Mouse (Mus musculus) olfactory bulb, adult 2 months (tissue): ENCODE results near the gene Car10.

Experiments used
- CTCF ChIP-seq: fragments of 200-500 bp; IDR thresholded peaks from 2 replicates; pipeline ENCODE4 v1.5.1; 2012; ENCODE audit warnings: low read depth, mild to moderate bottlenecking, low read length, moderate library complexity; ENCODE audit not compliant: insufficient read depth
- POLR2A ChIP-seq: fragments of 200-500 bp; IDR thresholded peaks from 2 replicates; pipeline ENCODE4 v1.6.1; 2012; ENCODE audit warnings: mild to moderate bottlenecking, low read depth, low read length, moderate library complexity; ENCODE audit not compliant: insufficient read depth

DNA sequence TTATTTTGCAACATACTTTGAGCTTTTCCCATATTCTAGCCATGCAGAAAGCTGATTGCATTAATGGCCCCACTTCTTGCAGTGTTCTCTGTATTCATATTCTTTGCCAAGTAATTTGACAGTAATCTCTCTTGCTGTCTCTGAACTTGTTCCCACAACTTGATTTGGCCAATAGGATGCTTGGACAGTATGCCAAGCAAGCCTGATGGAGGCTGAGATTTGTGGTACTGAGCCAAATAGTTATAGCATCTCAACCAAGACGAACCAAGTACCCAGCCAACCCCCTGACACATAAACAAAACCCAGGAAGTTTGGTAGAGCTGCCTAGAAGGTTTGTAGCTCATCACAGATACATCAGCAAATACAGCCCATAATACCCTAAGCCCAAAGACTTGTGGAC is 342.6 kb downstream of the Car10 start:
- TF ChIP-seq CTCF (no peak), POLR2A (no peak)
